Mouse (Mus musculus) heart, embryonic 15.5 days (tissue): ENCODE measurements around the gene Calr. TPM values are rescaled to one million over a fixed set of nuclear protein-coding genes. Genes with fewer than 3 reads are reported as not detected.

Source experiments
- ATAC-seq: fragments of 200-750 bp; cut with Nextera tagmentation; replicated peaks from 2 replicates; pipeline ENCODE4 v1.8.0; 2017; ENCODE audit warnings: low read depth, moderate TSS enrichment; ENCODE audit not compliant: insufficient number of reproducible peaks, insufficient read depth, low FRiP score
- H3K27ac ChIP-seq: fragments of 300-500 bp; sonication (generic); 2 replicates; pipeline ENCODE4 v1.5.1; 2015; ENCODE audit warnings: mild to moderate bottlenecking, inconsistent platforms
- H3K27me3 ChIP-seq: fragments of 300-500 bp; sonication (generic); 2 replicates; pipeline ENCODE4 v1.6.1; 2015; ENCODE audit warnings: inconsistent platforms
- H3K36me3 ChIP-seq: fragments of 300-500 bp; sonication (generic); 2 replicates; pipeline ENCODE4 v1.6.1; 2015; ENCODE audit warnings: mild to moderate bottlenecking, inconsistent platforms
- H3K4me1 ChIP-seq: fragments of 300-500 bp; sonication (generic); replicated peaks from 2 replicates; pipeline ENCODE4 v1.6.1; 2015; ENCODE audit warnings: inconsistent platforms
- H3K4me2 ChIP-seq: fragments of 300-500 bp; sonication (generic); 2 replicates; pipeline ENCODE4 v1.6.1; 2015; ENCODE audit warnings: inconsistent platforms, mild to moderate bottlenecking, moderate library complexity
- H3K4me3 ChIP-seq: fragments of 300-500 bp; sonication (generic); 2 replicates; pipeline ENCODE4 v1.5.1; 2015; ENCODE audit warnings: mild to moderate bottlenecking, inconsistent platforms
- H3K9ac ChIP-seq: fragments of 300-500 bp; sonication (generic); 2 replicates; pipeline ENCODE4 v1.6.1; 2015; ENCODE audit warnings: mild to moderate bottlenecking, inconsistent platforms
- H3K9me3 ChIP-seq: fragments of 300-500 bp; sonication (generic); replicated peaks from 2 replicates; pipeline ENCODE4 v1.6.1; 2016; ENCODE audit warnings: inconsistent platforms
- WGBS: fragments of 180-500 bp; shearing (Covaris S2); methylation state at CpG from one replicate; pipeline ENCODE4 v1.1.7; 2015; ENCODE audit warnings: mixed read lengths; 5-methylcytosine and 5-hydroxymethylcytosine counted together
- microRNA-seq: library from miRNA; unstranded; fragments of <30 nt; microRNA quantifications from one replicate; pipeline ENCODE4, GENCODE M21; 2016
- polyA plus RNA-seq: library from polyadenylated mRNA; unstranded; fragments of >200 nt; fragmentation: Nextera tagmentation; extraction: Ambion mirVana; gene quantifications from 2 replicates; pipeline ENCODE4 v1.2.1, GENCODE M21; 2015

Gene Calr
- polyA plus RNA-seq, 1 experiment from 2014 or later, result 525 TPM

GRCm38 (mm10) chr8:84797256-84797797 is 49.4 kb downstream of the Calr start:
- peaks cover 39% of the 10 kb centered on the region for H3K27me3 ChIP-seq
- H3K4me2 ChIP-seq, result peak overlapping the region; percentile 93; the same call in 1 of the 2 replicates
- no peak overlapping the region for H3K9ac ChIP-seq
- H3K27ac ChIP-seq, result no peak overlapping the region
- no peak overlapping the region for H3K4me3 ChIP-seq
- WGBS, result 83% methylated on average over 15 of the region's 15 CpGs
- peaks cover 3% of the 10 kb centered on the region; the same call in 1 of the 2 replicates for H3K36me3 ChIP-seq
- H3K4me1 ChIP-seq, result peaks cover 61% of the 10 kb centered on the region
- H3K9me3 ChIP-seq, result no peaks in the 10 kb centered on the region
- ATAC-seq, result no peak

- Histone ChIP-seq H3K4me3 (no peak overlapping the region), H3K27ac (peak overlapping the region; percentile 70), H3K27me3 (peaks cover 52% of the 10 kb centered on the region), H3K9ac (no peak overlapping the region), H3K36me3 (peaks cover 3% of the 10 kb centered on the region; the same call in 1 of the 2 replicates), H3K4me2 (peak overlapping the region; percentile 32; the same call in 1 of the 2 replicates), H3K9me3 (no peaks in the 10 kb centered on the region), H3K4me1 (peaks cover 71% of the 10 kb centered on the region)
- 0 out of 2 replicates have a peak, but pooled peaks have one; percentile 2 for ATAC-seq
- WGBS, result 64% methylated on average over 7 of the region's 7 CpGs
Measured at GRCm38 (mm10) chr8:84794486-84794885, 52.2 kb downstream of the Calr start.

GRCm38 (mm10) chr8:84793791-84794485 is 52.8 kb downstream of the Calr start:
- H3K9me3 ChIP-seq, result no peaks in the 10 kb centered on the region
- H3K27me3 ChIP-seq, result peaks cover 57% of the 10 kb centered on the region
- 55% methylated on average over 13 of the region's 13 CpGs for WGBS
- ATAC-seq, result peak; percentile 61
- H3K36me3 ChIP-seq, result peaks cover 3% of the 10 kb centered on the region; the same call in 1 of the 2 replicates
- peaks cover 74% of the 10 kb centered on the region for H3K4me1 ChIP-seq
- peak overlapping the region; percentile 70 for H3K27ac ChIP-seq
- H3K9ac ChIP-seq, result 0 out of 2 replicates have a peak overlapping the region, but pooled peaks have one; percentile 8
- H3K4me3 ChIP-seq, result no peak overlapping the region
- H3K4me2 ChIP-seq, result peak overlapping the region; percentile 36

GRCm38 (mm10) chr8:84793134-84793533 is 53.6 kb downstream of the Calr start:
- Histone ChIP-seq H3K9ac (no peak overlapping the region), H3K4me1 (peaks cover 66% of the 10 kb centered on the region), H3K4me3 (no peak overlapping the region), H3K27ac (no peak overlapping the region), H3K9me3 (no peaks in the 10 kb centered on the region), H3K4me2 (no peak overlapping the region), H3K36me3 (peaks cover 3% of the 10 kb centered on the region; the same call in 1 of the 2 replicates), H3K27me3 (peaks cover 56% of the 10 kb centered on the region)
- WGBS, result 87% methylated on average over 9 of the region's 9 CpGs
- no peak for ATAC-seq

- Histone ChIP-seq H3K4me2 (no peak overlapping the region), H3K9ac (no peak overlapping the region), H3K9me3 (no peaks in the 10 kb centered on the region), H3K27ac (no peak overlapping the region), H3K4me3 (no peak overlapping the region), H3K4me1 (peaks cover 60% of the 10 kb centered on the region), H3K36me3 (peaks cover 3% of the 10 kb centered on the region; the same call in 1 of the 2 replicates), H3K27me3 (peaks cover 56% of the 10 kb centered on the region)
- ATAC-seq, result no peak
- WGBS, result 66% methylated on average over 12 of the region's 12 CpGs
Measured at GRCm38 (mm10) chr8:84792429-84792947, 54.2 kb downstream of the Calr start.

Small RNA genes within 50 kb of the gene (microRNA-seq; reads per million reads assigned to microRNA genes)
- gene Mir7069, result 2.1 reads per million, percentile 2 among the genes with 10 or more reads in this experiment

Other genes with a start within 250 kb of the Calr start
- 34.9 and 50.5 TPM in 2 replicates for gene Ier2, start 184.1 kb downstream of the Calr start, polyA plus RNA-seq
- 40.6 and 47.4 TPM in 2 replicates for gene Trmt1, start 160.6 kb downstream of the Calr start, polyA plus RNA-seq
- 10.7 and 14.6 TPM in 2 replicates for gene Nacc1, start 159.1 kb downstream of the Calr start, polyA plus RNA-seq
- 9.2 and 13.2 TPM in 2 replicates for gene Lyl1, start 145.5 kb downstream of the Calr start, polyA plus RNA-seq
- gene G430095P16Rik, start 123.9 kb downstream of the Calr start, polyA plus RNA-seq, result 4.5 TPM in 2 replicates
- gene Nfix, start 46.6 kb downstream of the Calr start, polyA plus RNA-seq, result 15.0 and 20.8 TPM in 2 replicates
- 5.8 and 6.4 TPM in 2 replicates for gene Dand5, start 24.1 kb downstream of the Calr start, polyA plus RNA-seq
- 45.3 and 46.5 TPM in 2 replicates for gene Gadd45gip1, start 15.4 kb downstream of the Calr start, polyA plus RNA-seq
- gene Rad23a, start 6.3 kb downstream of the Calr start, polyA plus RNA-seq, result 107 and 123 TPM in 2 replicates
- gene Farsa, start 10.1 kb upstream of the Calr start, polyA plus RNA-seq, result 44.5 and 62.5 TPM in 2 replicates
- gene Syce2, start 25.2 kb upstream of the Calr start, polyA plus RNA-seq, result 23.0 and 32.6 TPM in 2 replicates
- gene Gcdh, start 47.0 kb upstream of the Calr start, polyA plus RNA-seq, result 36.4 and 40.1 TPM in 2 replicates
- gene Klf1, start 55.0 kb upstream of the Calr start, polyA plus RNA-seq, result 1.1 and 4.9 TPM in 2 replicates
- gene Dnase2a, start 61.6 kb upstream of the Calr start, polyA plus RNA-seq, result 4.3 and 7.3 TPM in 2 replicates
- gene Mast1, start 90.4 kb upstream of the Calr start, polyA plus RNA-seq, result 0.09 and 0.41 TPM in 2 replicates
- gene Rtbdn, start 100.1 kb upstream of the Calr start, polyA plus RNA-seq, result 0.26 TPM in 1 of 2 replicates, not detected in the other
- not detected in 2 replicates for gene Gm49661, start 122.5 kb upstream of the Calr start, polyA plus RNA-seq
- 596 and 644 TPM in 2 replicates for gene Prdx2, start 122.7 kb upstream of the Calr start, polyA plus RNA-seq
- gene Rnaseh2a, start 122.8 kb upstream of the Calr start, polyA plus RNA-seq, result 62.9 and 83.7 TPM in 2 replicates
- 11.0 and 16.6 TPM in 2 replicates for gene Junb, start 131.8 kb upstream of the Calr start, polyA plus RNA-seq
- gene Hook2, start 143.7 kb upstream of the Calr start, polyA plus RNA-seq, result 5.3 and 8.8 TPM in 2 replicates
- not detected in 2 replicates for gene Best2, start 167.6 kb upstream of the Calr start, polyA plus RNA-seq
- gene Asna1, start 178.3 kb upstream of the Calr start, polyA plus RNA-seq, result 97.7 and 106 TPM in 2 replicates
- gene Trir, start 179.9 kb upstream of the Calr start, polyA plus RNA-seq, result 68.4 and 77.2 TPM in 2 replicates
- gene Tnpo2, start 190.0 kb upstream of the Calr start, polyA plus RNA-seq, result 17.7 and 22.8 TPM in 2 replicates
- gene Fbxw9, start 213.1 kb upstream of the Calr start, polyA plus RNA-seq, result 15.4 and 22.2 TPM in 2 replicates
- not detected in 2 replicates for gene Gm5741, start 221.0 kb upstream of the Calr start, polyA plus RNA-seq
- 46.1 and 52.8 TPM in 2 replicates for gene Dhps, start 224.8 kb upstream of the Calr start, polyA plus RNA-seq
- 106 and 110 TPM in 2 replicates for gene Wdr83os, start 233.8 kb upstream of the Calr start, polyA plus RNA-seq
- 33.1 and 40.8 TPM in 2 replicates for gene Wdr83, start 234.4 kb upstream of the Calr start, polyA plus RNA-seq
- gene Man2b1, start 236.3 kb upstream of the Calr start, polyA plus RNA-seq, result 30.6 and 41.2 TPM in 2 replicates